Mouse (Mus musculus) ovary, postnatal 36 days (tissue): ENCODE data around the gene 4930469K13Rik.
A peak's percentile ranks its signal among the peaks of the same experiment; 100 is the strongest.

ENCODE experiments used
- DNase-seq: peaks from one replicate; pipeline ENCODE4 v3.0.0; 2022; ENCODE audit warnings: low spot score, mixed read lengths

Gene 4930469K13Rik

GRCm38 (mm10) chr11:34035909-34036658, 62.3 kb downstream of the 4930469K13Rik start:
- DNase-seq, result no peak

- no peak for DNase-seq
These were observed 63.6 kb downstream of the 4930469K13Rik start for GRCm38 (mm10) chr11:34034794-34035193.

GRCm38 (mm10) chr11:34034008-34034505, 64.3 kb downstream of the 4930469K13Rik start:
- no peak for DNase-seq

- DNase-seq, result no peak
These were observed 67.1 kb downstream of the 4930469K13Rik start for GRCm38 (mm10) chr11:34031015-34031805.

GRCm38 (mm10) chr11:34029658-34030057, 68.7 kb downstream of the 4930469K13Rik start:
- no peak for DNase-seq

GRCm38 (mm10) chr11:34025091-34025490, 73.3 kb downstream of the 4930469K13Rik start:
- DNase-seq, result no peak

GRCm38 (mm10) chr11:34012007-34012652, 86.2 kb downstream of the 4930469K13Rik start:
- DNase-seq, result no peak

GRCm38 (mm10) chr11:34010859-34011172, 87.5 kb downstream of the 4930469K13Rik start:
- DNase-seq, result no peak

GRCm38 (mm10) chr11:34010133-34010858, 88.1 kb downstream of the 4930469K13Rik start:
- DNase-seq, result no peak

GRCm38 (mm10) chr11:34009316-34010087, 88.9 kb downstream of the 4930469K13Rik start:
- no peak for DNase-seq

- peak; percentile 13 for DNase-seq
These were observed 89.7 kb downstream of the 4930469K13Rik start for GRCm38 (mm10) chr11:34008702-34009101.

- no peak for DNase-seq
These were observed 90.1 kb downstream of the 4930469K13Rik start for GRCm38 (mm10) chr11:34008214-34008613.

GRCm38 (mm10) chr11:34007616-34008015, 90.7 kb downstream of the 4930469K13Rik start:
- no peak for DNase-seq

GRCm38 (mm10) chr11:34002593-34002965, 95.8 kb downstream of the 4930469K13Rik start:
- no peak for DNase-seq

- DNase-seq, result peak; percentile 45
These were observed 96.3 kb downstream of the 4930469K13Rik start for GRCm38 (mm10) chr11:34001938-34002592.

GRCm38 (mm10) chr11:34000416-34000815, 97.9 kb downstream of the 4930469K13Rik start:
- no peak for DNase-seq

GRCm38 (mm10) chr11:33998244-33998643, 100.1 kb downstream of the 4930469K13Rik start:
- DNase-seq, result no peak

- DNase-seq, result no peak
These were observed 104.9 kb downstream of the 4930469K13Rik start for GRCm38 (mm10) chr11:33993496-33993895.

GRCm38 (mm10) chr11:33992938-33993337, 105.4 kb downstream of the 4930469K13Rik start, which contains the start of gene Kcnip1:
Kcnip1 (minus strand) TSS chr11:33993152.
- DNase-seq, result peak; percentile 13

GRCm38 (mm10) chr11:33990002-33990401, 108.4 kb downstream of the 4930469K13Rik start:
- no peak for DNase-seq
